Mouse (Mus musculus): ENCODE results near the gene Ppp4r3a. TPM values are rescaled to one million over a fixed set of nuclear protein-coding genes. Genes with fewer than 3 reads are reported as not detected.

Gene Ppp4r3a
- total and polyA plus RNA-seq, 3 experiments = 43.2 to 68.6 (median 68.5) TPM

GRCm38 (mm10) chr12:101027451-101028246 is 55.9 kb downstream of the Ppp4r3a start:
- H3K27ac ChIP-seq (ENCODE audit: insufficient read depth, low read depth) = peak overlapping the region; percentile 85
- H3K36me3 ChIP-seq (replicated peaks in 1 of 2; ENCODE audit: control insufficient read depth in 1 of 2, insufficient read depth in 1 of 2, low read length in 1 of 2) = peaks cover 17 to 39% of the 10 kb centered on the region in 2 experiments
- no peaks in the 10 kb centered on the region for H3K9me3 ChIP-seq (replicated peaks; ENCODE audit: low read length)
- H3K79me2 ChIP-seq (replicated peaks; ENCODE audit: control insufficient read depth, extremely low read depth, insufficient read depth, poor library complexity, severe bottlenecking) = peaks cover 41% of the 10 kb centered on the region
- TF ChIP-seq ETS1 (conservative IDR thresholded peaks at IDR 0.05; ENCODE audit: low read depth, low read length) (0 out of 2 replicates have a peak, but pooled peaks have one; percentile 32), ELF1 (IDR thresholded peaks at IDR 0.05; ENCODE audit: low read depth, low read length) (no peak), GABPA (IDR thresholded peaks at IDR 0.05; ENCODE audit: insufficient replicate concordance, low read depth, low read length) (no peak), MYC (IDR thresholded peaks at IDR 0.05; ENCODE audit: low read depth, low read length) (no peak; the same call in 1 of the 2 replicates), MEF2A (IDR thresholded peaks at IDR 0.05; ENCODE audit: borderline replicate concordance, low read depth, low read length) (peak; percentile 40; the same call in 1 of the 2 replicates), POLR2A (IDR thresholded peaks at IDR 0.05; ENCODE audit: low read depth, low read length) (no peak; the same call in 1 of the 2 replicates), PAX5 (IDR thresholded peaks at IDR 0.05; ENCODE audit: low read length) (no peak), TBP (conservative IDR thresholded peaks at IDR 0.05; ENCODE audit: low read depth, low read length) (no peak), ZMIZ1 (IDR thresholded peaks at IDR 0.05; ENCODE audit: low read depth, low read length) (no peak), E2F4 (IDR thresholded peaks at IDR 0.05; ENCODE audit: insufficient replicate concordance, low read depth, low read length) (no peak), ZNF384 (IDR thresholded peaks at IDR 0.05; ENCODE audit: low read depth, low read length) (no peak), SMC3 (IDR thresholded peaks at IDR 0.05; ENCODE audit: low read depth, low read length) (no peak; the same call in 1 of the 2 replicates), TCF12 (IDR thresholded peaks at IDR 0.05; ENCODE audit: low read depth, low read length) (peak; percentile 23; the same call in 1 of the 2 replicates), CHD2 (IDR thresholded peaks at IDR 0.05; ENCODE audit: low read length) (peak; percentile 77), CHD1 (IDR thresholded peaks at IDR 0.05; ENCODE audit: low read depth, low read length) (peak; percentile 24; the same call in 1 of the 2 replicates), HCFC1 (IDR thresholded peaks at IDR 0.05; ENCODE audit: low read depth, low read length) (no peak), JUND (conservative IDR thresholded peaks at IDR 0.05; ENCODE audit: low read depth, low read length) (no peak; the same call in 1 of the 2 replicates), MAFK (IDR thresholded peaks at IDR 0.05; ENCODE audit: insufficient replicate concordance, low read length) (no peak), CTCF (conservative IDR thresholded peaks at IDR 0.05 in 1 of 2, IDR thresholded peaks at IDR 0.05 in 1 of 2; ENCODE audit: low read depth in 2 of 2, low read length in 2 of 2) (no peak), BHLHE40 (IDR thresholded peaks at IDR 0.05; ENCODE audit: low read depth, low read length) (peak; percentile 50), EP300 (IDR thresholded peaks at IDR 0.05; ENCODE audit: low read length) (peak; percentile 34; the same call in 1 of the 2 replicates), RAD21 (IDR thresholded peaks at IDR 0.05; ENCODE audit: low read depth, low read length) (no peak), ZKSCAN1 (IDR thresholded peaks at IDR 0.05; ENCODE audit: borderline replicate concordance, low read depth, low read length) (no peak), KAT2A (IDR thresholded peaks at IDR 0.05; ENCODE audit: insufficient replicate concordance, low read length) (no peak), ZC3H11A (IDR thresholded peaks at IDR 0.05; ENCODE audit: low read depth, low read length) (no peak), NELFE (IDR thresholded peaks at IDR 0.05; ENCODE audit: low read depth, low read length) (no peak), IRF4 (IDR thresholded peaks at IDR 0.05; ENCODE audit: low read depth, low read length) (peak; percentile 74), MAX (IDR thresholded peaks at IDR 0.05; ENCODE audit: low read length) (no peak), SIN3A (IDR thresholded peaks at IDR 0.05; ENCODE audit: low read length) (peak; percentile 9; the same call in 1 of the 2 replicates), USF2 (conservative IDR thresholded peaks at IDR 0.05; ENCODE audit: low read depth, low read length) (no peak), MAZ (IDR thresholded peaks at IDR 0.05; ENCODE audit: low read depth, low read length) (no peak; the same call in 1 of the 2 replicates), NRF1 (IDR thresholded peaks at IDR 0.05; ENCODE audit: low read depth, low read length) (no peak), JUN (IDR thresholded peaks at IDR 0.05; ENCODE audit: insufficient read depth, low read depth, low read length) (0 out of 2 replicates have a peak, but pooled peaks have one; percentile 16), USF1 (IDR thresholded peaks at IDR 0.05; ENCODE audit: low read depth, low read length) (no peak), UBTF (IDR thresholded peaks at IDR 0.05; ENCODE audit: low read depth, low read length) (peak; percentile 1; the same call in 1 of the 2 replicates), POLR2AphosphoS2 (IDR thresholded peaks at IDR 0.05; ENCODE audit: low read depth, low read length) (no peak), MXI1 (IDR thresholded peaks at IDR 0.05; ENCODE audit: low read depth, low read length) (no peak; the same call in 1 of the 2 replicates), RCOR1 (conservative IDR thresholded peaks at IDR 0.05; ENCODE audit: low read depth, low read length) (no peak; the same call in 1 of the 2 replicates)
- H3K27me3 ChIP-seq (replicated peaks) = no peaks in the 10 kb centered on the region
- peak overlapping the region; percentile 83 to 87 (median 85) for H3K4me3 ChIP-seq (replicated peaks in 1 of 3; ENCODE audit: low read depth in 2 of 3, low read length in 2 of 3, poor library complexity in 1 of 3)
- dilution Hi-C loops (cut with MboI; ENCODE audit: extremely low pct_ligation_motif_present, extremely low pct_unique_long_range_greater_than_20kb, low sequenced_read_pairs) (no loop called here), in situ Hi-C loops (cut with MboI; ENCODE audit: low pct_ligation_motif_present, low pct_unique_long_range_greater_than_20kb, low sequenced_read_pairs) (loop anchor here (5.0 kb wide), 2 partner anchors 35 to 70 kb away; no protein-coding TSS in a partner anchor)
- peaks cover 8 to 38% of the 10 kb centered on the region in 2 experiments for H3K4me1 ChIP-seq (ENCODE audit: control insufficient read depth in 1 of 2, insufficient read depth in 2 of 2)
- peak; percentile 60 for DNase-seq (ENCODE audit: extremely low read depth)
- H3K9ac ChIP-seq (ENCODE audit: insufficient read depth, low read depth) = peak overlapping the region; percentile 81
- peak overlapping the region; percentile 75 for H3K4me2 ChIP-seq (ENCODE audit: insufficient read depth, low read depth, poor library complexity, severe bottlenecking)
